Mouse (Mus musculus): ENCODE data around the gene Oxct1. TPM values are rescaled to one million over a fixed set of nuclear protein-coding genes. Genes with fewer than 3 reads are reported as not detected.

Oxct1 gene
- polyA plus RNA-seq, 1 experiment: 40.4 TPM

DNA sequence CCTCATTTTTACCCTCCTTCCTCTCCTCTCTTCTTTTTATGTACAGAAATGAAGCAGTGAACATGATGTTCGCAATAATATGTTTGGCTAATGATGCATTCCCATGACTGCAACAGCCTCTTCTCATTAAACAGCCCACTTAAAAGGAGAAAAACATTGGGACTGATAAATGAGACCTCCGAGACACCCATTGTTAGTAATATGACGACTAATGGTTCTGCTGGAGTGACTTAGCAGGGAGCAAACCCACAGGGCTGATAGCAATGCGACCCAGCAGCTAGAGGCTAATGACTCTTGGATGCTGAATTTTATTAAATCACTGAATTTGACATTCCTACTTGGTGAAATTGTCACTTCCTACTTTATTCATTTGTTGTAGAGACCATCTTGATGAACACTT is 79.3 kb downstream of the Oxct1 start:
- Histone ChIP-seq H3K79me2 (ENCODE audit: control insufficient read depth, insufficient read depth) (no peaks in the 10 kb centered on the region), H3K27me3 (ENCODE audit: control insufficient read depth, insufficient read depth, insufficient read length) (no peaks in the 10 kb centered on the region), H3K4me2 (ENCODE audit: low read depth) (no peak overlapping the region), H3ac (ENCODE audit: control insufficient read depth, insufficient read length) (no peak overlapping the region), H3K4me3 (no peak overlapping the region), H3K36me3 (ENCODE audit: control insufficient read depth, insufficient read depth) (no peaks in the 10 kb centered on the region)
- TF ChIP-seq CEBPB (IDR thresholded peaks at IDR 0.05; ENCODE audit: insufficient read depth, poor library complexity, severe bottlenecking) (no peak), TCF3 (IDR thresholded peaks at IDR 0.05; ENCODE audit: insufficient read length, low read depth) (no peak), POLR2AphosphoS2 (IDR thresholded peaks at IDR 0.05; ENCODE audit: insufficient read length, low read depth) (no peak), REST (IDR thresholded peaks at IDR 0.05; ENCODE audit: insufficient read depth, insufficient read length) (no peak), MAX (IDR thresholded peaks at IDR 0.05; ENCODE audit: low read depth) (no peak), TCF12 (IDR thresholded peaks at IDR 0.05; ENCODE audit: insufficient read depth, poor library complexity, severe bottlenecking) (no peak)

DNA sequence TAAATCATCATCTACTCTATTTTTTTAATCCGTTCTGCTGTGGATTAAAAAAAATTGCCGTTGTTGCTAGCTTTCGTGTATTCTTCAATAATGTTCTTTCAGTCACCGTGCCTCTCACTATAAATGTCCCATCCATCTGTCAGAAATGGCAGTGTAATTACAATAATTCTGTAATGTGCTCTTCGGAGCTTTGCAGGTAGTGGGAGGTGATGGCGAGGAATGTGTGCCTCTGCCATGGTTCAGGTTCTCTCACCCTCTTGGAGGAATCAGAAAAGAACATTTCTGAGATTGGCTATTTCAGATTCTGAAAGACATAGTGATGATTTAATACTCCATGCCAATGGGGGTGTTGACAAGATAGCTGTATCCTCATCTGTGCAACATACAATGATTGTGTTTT is 93.8 kb downstream of the Oxct1 start:
- no peak overlapping the region for H3ac ChIP-seq (ENCODE audit: control insufficient read depth, insufficient read length)
- H3K4me3 ChIP-seq: no peak overlapping the region
- no peaks in the 10 kb centered on the region for H3K36me3 ChIP-seq (ENCODE audit: control insufficient read depth, insufficient read depth)
- no peak overlapping the region for H3K4me2 ChIP-seq (ENCODE audit: low read depth)
- H3K27me3 ChIP-seq (ENCODE audit: control insufficient read depth, insufficient read depth, insufficient read length): no peaks in the 10 kb centered on the region
- TF ChIP-seq E2F4 (IDR thresholded peaks at IDR 0.05; ENCODE audit: insufficient read depth) (no peak), MYOG (IDR thresholded peaks at IDR 0.05; ENCODE audit: control insufficient read depth in 1 of 3, insufficient read depth in 1 of 3, insufficient read length in 2 of 3, low read depth in 2 of 3) (no peak), MAX (IDR thresholded peaks at IDR 0.05; ENCODE audit: low read depth) (no peak), USF1 (IDR thresholded peaks at IDR 0.05; ENCODE audit: low read depth) (no peak), CEBPB (IDR thresholded peaks at IDR 0.05; ENCODE audit: insufficient read depth, poor library complexity, severe bottlenecking) (no peak), TCF3 (IDR thresholded peaks at IDR 0.05; ENCODE audit: insufficient read length, low read depth) (no peak), POLR2AphosphoS2 (IDR thresholded peaks at IDR 0.05; ENCODE audit: insufficient read length, low read depth) (no peak), MYOD1 (IDR thresholded peaks at IDR 0.05; ENCODE audit: control insufficient read depth in 1 of 3, insufficient read length in 2 of 3, low read depth in 2 of 3) (no peak), POLR2A (IDR thresholded peaks at IDR 0.05; ENCODE audit: insufficient read length, low read depth) (no peak), REST (IDR thresholded peaks at IDR 0.05; ENCODE audit: insufficient read depth, insufficient read length) (no peak), SRF (IDR thresholded peaks at IDR 0.05; ENCODE audit: control insufficient read depth, insufficient read length, low read depth) (no peak), TCF12 (IDR thresholded peaks at IDR 0.05; ENCODE audit: insufficient read depth, poor library complexity, severe bottlenecking) (no peak)
- no peaks in the 10 kb centered on the region for H3K79me2 ChIP-seq (ENCODE audit: control insufficient read depth, insufficient read depth)

DNA sequence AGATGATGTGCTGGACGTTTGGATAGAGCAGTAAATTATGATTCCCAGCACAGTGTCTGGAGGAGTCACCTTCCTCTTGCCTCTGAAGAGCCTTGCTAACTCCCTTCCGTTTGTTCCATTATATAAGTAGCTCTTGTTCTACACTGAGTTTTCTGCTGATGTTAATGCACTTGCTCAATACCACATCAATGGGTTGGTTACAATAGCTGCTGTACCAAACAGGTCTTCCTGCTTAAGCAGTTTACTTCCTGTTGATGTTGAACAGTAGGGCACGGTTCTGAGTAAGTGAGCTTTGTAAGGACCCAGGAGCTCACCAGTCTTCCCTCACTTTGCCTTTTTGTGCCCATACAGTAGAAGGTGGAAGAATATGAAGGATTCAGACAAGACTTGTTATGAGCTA is 98.5 kb downstream of the Oxct1 start:
- H3K27me3 ChIP-seq (ENCODE audit: control insufficient read depth, insufficient read depth, insufficient read length): no peaks in the 10 kb centered on the region
- TF ChIP-seq REST (IDR thresholded peaks at IDR 0.05; ENCODE audit: insufficient read depth, insufficient read length) (no peak), E2F4 (IDR thresholded peaks at IDR 0.05; ENCODE audit: insufficient read depth) (no peak), POLR2AphosphoS2 (IDR thresholded peaks at IDR 0.05; ENCODE audit: insufficient read length, low read depth) (no peak), TCF12 (IDR thresholded peaks at IDR 0.05; ENCODE audit: insufficient read depth, poor library complexity, severe bottlenecking) (no peak), USF1 (IDR thresholded peaks at IDR 0.05; ENCODE audit: low read depth) (no peak), CEBPB (IDR thresholded peaks at IDR 0.05; ENCODE audit: insufficient read depth, poor library complexity, severe bottlenecking) (no peak), MYOD1 (IDR thresholded peaks at IDR 0.05; ENCODE audit: control insufficient read depth in 1 of 3, insufficient read length in 2 of 3, low read depth in 2 of 3) (no peak), SRF (IDR thresholded peaks at IDR 0.05; ENCODE audit: control insufficient read depth, insufficient read length, low read depth) (no peak), POLR2A (IDR thresholded peaks at IDR 0.05; ENCODE audit: insufficient read length, low read depth) (no peak), TCF3 (IDR thresholded peaks at IDR 0.05; ENCODE audit: insufficient read length, low read depth) (no peak), MYOG (IDR thresholded peaks at IDR 0.05; ENCODE audit: control insufficient read depth in 1 of 3, insufficient read depth in 1 of 3, insufficient read length in 2 of 3, low read depth in 2 of 3) (no peak), MAX (IDR thresholded peaks at IDR 0.05; ENCODE audit: low read depth) (no peak)

DNA sequence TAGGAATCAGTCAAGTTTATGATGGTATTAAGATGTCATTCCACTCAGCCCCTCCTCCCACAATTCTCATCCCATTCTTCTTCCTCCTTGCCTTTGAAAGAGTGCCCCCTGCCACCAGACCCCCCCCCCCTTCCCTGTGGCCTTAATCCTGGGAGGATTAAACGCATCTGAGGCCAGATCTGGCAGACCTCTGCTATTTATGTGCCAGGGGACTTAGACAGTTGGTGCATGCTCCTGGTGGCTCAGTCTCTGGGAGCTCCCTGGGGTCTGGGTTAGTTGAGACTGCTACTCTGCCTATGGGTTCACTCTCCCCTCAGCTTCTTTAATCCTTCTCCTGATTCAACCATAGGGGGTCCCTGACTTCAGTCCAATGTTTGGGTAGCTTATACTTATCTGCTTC is 112.3 kb downstream of the Oxct1 start:
- Histone ChIP-seq H3K27me3 (ENCODE audit: control insufficient read depth, insufficient read depth, insufficient read length) (no peaks in the 10 kb centered on the region), H3K4me2 (ENCODE audit: low read depth) (no peak overlapping the region), H3ac (ENCODE audit: control insufficient read depth, insufficient read length) (no peak overlapping the region), H3K79me2 (ENCODE audit: control insufficient read depth, insufficient read depth) (no peaks in the 10 kb centered on the region), H3K36me3 (ENCODE audit: control insufficient read depth, insufficient read depth) (peaks cover 3% of the 10 kb centered on the region), H3K4me3 (no peak overlapping the region)
- TF ChIP-seq TCF3 (IDR thresholded peaks at IDR 0.05; ENCODE audit: insufficient read length, low read depth) (no peak), E2F4 (IDR thresholded peaks at IDR 0.05; ENCODE audit: insufficient read depth) (no peak), MYOD1 (IDR thresholded peaks at IDR 0.05; ENCODE audit: control insufficient read depth in 1 of 3, insufficient read length in 2 of 3, low read depth in 2 of 3) (no peak), TCF12 (IDR thresholded peaks at IDR 0.05; ENCODE audit: insufficient read depth, poor library complexity, severe bottlenecking) (no peak), REST (IDR thresholded peaks at IDR 0.05; ENCODE audit: insufficient read depth, insufficient read length) (no peak), POLR2A (IDR thresholded peaks at IDR 0.05; ENCODE audit: insufficient read length, low read depth) (no peak), SRF (IDR thresholded peaks at IDR 0.05; ENCODE audit: control insufficient read depth, insufficient read length, low read depth) (no peak), USF1 (IDR thresholded peaks at IDR 0.05; ENCODE audit: low read depth) (no peak), MAX (IDR thresholded peaks at IDR 0.05; ENCODE audit: low read depth) (no peak), CEBPB (IDR thresholded peaks at IDR 0.05; ENCODE audit: insufficient read depth, poor library complexity, severe bottlenecking) (no peak), MYOG (IDR thresholded peaks at IDR 0.05; ENCODE audit: control insufficient read depth in 1 of 3, insufficient read depth in 1 of 3, insufficient read length in 2 of 3, low read depth in 2 of 3) (no peak)

More for the DNA sequence above, 98.5 kb downstream of the Oxct1 start:
- no peak overlapping the region for H3ac ChIP-seq (ENCODE audit: control insufficient read depth, insufficient read length)
- H3K36me3 ChIP-seq (ENCODE audit: control insufficient read depth, insufficient read depth): peaks cover 7% of the 10 kb centered on the region
- H3K4me3 ChIP-seq: no peak overlapping the region
- H3K79me2 ChIP-seq (ENCODE audit: control insufficient read depth, insufficient read depth): no peaks in the 10 kb centered on the region
- no peak overlapping the region for H3K4me2 ChIP-seq (ENCODE audit: low read depth)

DNA sequence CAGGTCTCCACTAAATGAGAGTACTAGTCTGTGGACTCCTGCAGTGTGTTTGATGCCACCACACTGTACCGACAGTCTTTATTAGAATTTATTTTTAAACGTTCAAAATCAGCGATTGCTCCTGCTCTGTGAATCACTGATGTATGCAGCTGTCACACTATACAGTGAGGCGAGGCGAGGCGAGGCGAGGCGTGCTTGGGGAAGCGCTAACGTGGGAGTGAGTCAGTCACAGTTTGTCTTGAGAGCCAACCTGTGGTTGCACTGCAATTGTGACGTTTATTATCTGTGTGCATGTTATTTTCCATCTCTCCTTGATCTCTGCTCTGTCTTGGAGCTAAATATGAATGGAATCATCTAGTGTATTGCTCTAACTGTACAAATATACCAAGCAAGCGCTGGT is 113.3 kb downstream of the Oxct1 start:
- no peak for TF ChIP-seq POLR2AphosphoS2 (IDR thresholded peaks at IDR 0.05; ENCODE audit: insufficient read length, low read depth)
- TF ChIP-seq POLR2A (IDR thresholded peaks at IDR 0.05; ENCODE audit: insufficient read length, low read depth): no peak
- no peak for TF ChIP-seq TCF12 (IDR thresholded peaks at IDR 0.05; ENCODE audit: insufficient read depth, poor library complexity, severe bottlenecking)
- no peak for TF ChIP-seq E2F4 (IDR thresholded peaks at IDR 0.05; ENCODE audit: insufficient read depth)
- peak in 2 of 3 experiments; percentile 23 to 46 for TF ChIP-seq MYOG (IDR thresholded peaks at IDR 0.05; ENCODE audit: control insufficient read depth in 1 of 3, insufficient read depth in 1 of 3, insufficient read length in 2 of 3, low read depth in 2 of 3)
- TF ChIP-seq MYOD1 (IDR thresholded peaks at IDR 0.05; ENCODE audit: control insufficient read depth in 1 of 3, insufficient read length in 2 of 3, low read depth in 2 of 3): peak in 1 of 3 experiments; percentile 70
- Histone ChIP-seq H3K27me3 (ENCODE audit: control insufficient read depth, insufficient read depth, insufficient read length) (no peaks in the 10 kb centered on the region), H3ac (ENCODE audit: control insufficient read depth, insufficient read length) (no peak overlapping the region), H3K4me2 (ENCODE audit: low read depth) (no peak overlapping the region), H3K36me3 (ENCODE audit: control insufficient read depth, insufficient read depth) (peaks cover 3% of the 10 kb centered on the region), H3K4me3 (no peak overlapping the region), H3K79me2 (ENCODE audit: control insufficient read depth, insufficient read depth) (no peaks in the 10 kb centered on the region)
